12 mouse cellular contexts compared by ENCODE assay signal in genomic region chr13:111990913-111991534, GRCm38 (mm10).
DNase-seq lines count a peak whose midpoint lies in the region; ATAC-seq and TF ChIP-seq lines count a peak whose summit lies in the region.
"Had no signal": no experiment of that assay in that cellular context is flagged by ENCODE, and none has a peak within 500 bp of the region (broad histone marks: within the 10 kb centered on the region; RNA-seq: fewer than 3 reads in every experiment).

No protein-coding gene starts in this region.

- no peak overlapping the region for H3K9ac ChIP-seq in heart, embryonic 16.5 days (ENCODE audit: low read length)
- H3K9ac ChIP-seq in heart, adult 2 months (ENCODE audit: low read depth, low read length) = no peak overlapping the region
- H3K9ac ChIP-seq in forebrain, embryonic 14.5 days (ENCODE audit: low read length) = no peak overlapping the region
- H3K9ac ChIP-seq in midbrain, embryonic 16.5 days (ENCODE audit: low read depth, low read length) = no peak overlapping the region
- no peak overlapping the region for H3K9ac ChIP-seq in liver, postnatal 0 days (replicated peaks)
- H3K9ac ChIP-seq: liver, embryonic 13.5 days had no signal

- no peaks in the 10 kb centered on the region for H3K79me2 ChIP-seq in heart, adult 2 months (replicated peaks; ENCODE audit: control insufficient read depth, insufficient read depth, low read length)

- peak overlapping the region; percentile 3; the same call in 1 of the 2 replicates for H3K4me3 ChIP-seq in heart, embryonic 16.5 days (ENCODE audit: low read length)
- no peak overlapping the region for H3K4me3 ChIP-seq in heart, adult 2 months
- H3K4me3 ChIP-seq in forebrain, embryonic 14.5 days (ENCODE audit: low read depth, low read length) = no peak overlapping the region
- no peak overlapping the region for H3K4me3 ChIP-seq in midbrain, embryonic 16.5 days (ENCODE audit: low read depth, low read length)
- no peak overlapping the region for H3K4me3 ChIP-seq in liver, postnatal 0 days (ENCODE audit: low read depth, low read length)
- H3K4me3 ChIP-seq: liver, embryonic 13.5 days had no signal

- intact Hi-C loops in heart, adult 2 months (cut with DNase I) = no loop called here

- TF ChIP-seq EP300 in heart, adult 2 months (IDR thresholded peaks at IDR 0.05; ENCODE audit: insufficient read depth, low read depth, low read length) = no peak
- no peak for TF ChIP-seq EP300 in liver, postnatal 0 days (IDR thresholded peaks at IDR 0.05; ENCODE audit: low read depth)

- H3K4me2 ChIP-seq in heart, embryonic 16.5 days (ENCODE audit: low read depth, low read length) = peak overlapping the region; percentile 35
- H3K4me2 ChIP-seq in forebrain, embryonic 14.5 days (ENCODE audit: low read length) = peak overlapping the region; percentile 9; the same call in 1 of the 2 replicates
- no peak overlapping the region for H3K4me2 ChIP-seq in midbrain, embryonic 16.5 days (ENCODE audit: low read length)
- H3K4me2 ChIP-seq in liver, postnatal 0 days (ENCODE audit: low read depth, low read length) = no peak overlapping the region
- H3K4me2 ChIP-seq: liver, embryonic 13.5 days had no signal

- no peaks in the 10 kb centered on the region; the same call in 1 of the 2 replicates for H3K27me3 ChIP-seq in heart, embryonic 16.5 days (ENCODE audit: control insufficient read depth, insufficient read depth, low read length)
- no peaks in the 10 kb centered on the region for H3K27me3 ChIP-seq in heart, adult 2 months (ENCODE audit: control insufficient read depth, insufficient read depth, low read length)
- no peaks in the 10 kb centered on the region for H3K27me3 ChIP-seq in forebrain, embryonic 14.5 days (replicated peaks; ENCODE audit: control insufficient read depth, insufficient read depth, low read length)
- H3K27me3 ChIP-seq in midbrain, embryonic 16.5 days (ENCODE audit: control insufficient read depth, insufficient read depth, low read depth, low read length) = no peaks in the 10 kb centered on the region
- H3K27me3 ChIP-seq in liver, postnatal 0 days (ENCODE audit: insufficient read depth, low read length) = no peaks in the 10 kb centered on the region

- 19% methylated on average over 11 of the region's 11 CpGs for WGBS in heart, embryonic 16.5 days
- WGBS in heart, adult 2 months = 40% methylated on average over 11 of the region's 11 CpGs
- 4% methylated on average over 11 of the region's 11 CpGs for WGBS in forebrain, embryonic 14.5 days
- WGBS in midbrain, embryonic 16.5 days = 15% methylated on average over 11 of the region's 11 CpGs
- WGBS in liver, postnatal 0 days (ENCODE audit: insufficient replicate concordance) = 49% methylated on average over 11 of the region's 11 CpGs

- no peaks in the 10 kb centered on the region for H3K36me3 ChIP-seq in heart, embryonic 16.5 days (ENCODE audit: control insufficient read depth, insufficient read depth)
- H3K36me3 ChIP-seq in heart, adult 2 months (ENCODE audit: control insufficient read depth, insufficient read depth, low read length) = no peaks in the 10 kb centered on the region
- H3K36me3 ChIP-seq in forebrain, embryonic 14.5 days (ENCODE audit: control insufficient read depth, insufficient read depth, low read length) = no peaks in the 10 kb centered on the region
- no peaks in the 10 kb centered on the region for H3K36me3 ChIP-seq in midbrain, embryonic 16.5 days (ENCODE audit: control insufficient read depth, insufficient read depth, low read length)
- no peaks in the 10 kb centered on the region for H3K36me3 ChIP-seq in liver, postnatal 0 days (replicated peaks; ENCODE audit: insufficient read depth, low read length)
- H3K36me3 ChIP-seq: liver, embryonic 13.5 days had no signal

- H3K27ac ChIP-seq in heart, embryonic 16.5 days (ENCODE audit: low read length) = no peak overlapping the region
- H3K27ac ChIP-seq in heart, adult 2 months = no peak overlapping the region
- H3K27ac ChIP-seq in forebrain, embryonic 14.5 days (ENCODE audit: low read depth, low read length) = no peak overlapping the region; the same call in 1 of the 2 replicates
- H3K27ac ChIP-seq in midbrain, embryonic 16.5 days (ENCODE audit: low read length) = no peak overlapping the region
- H3K27ac ChIP-seq in liver, postnatal 0 days (ENCODE audit: low read depth) = no peak overlapping the region
- H3K27ac ChIP-seq: liver, embryonic 13.5 days had no signal

- TF ChIP-seq POLR2A in heart, adult 2 months (IDR thresholded peaks at IDR 0.05; ENCODE audit: insufficient read depth, low read depth, low read length) = no peak
- no peak for TF ChIP-seq POLR2A in brain, embryonic 14.5 days (IDR thresholded peaks at IDR 0.05; ENCODE audit: borderline replicate concordance, extremely low read depth, insufficient read depth, insufficient read length, poor library complexity, severe bottlenecking)

- H3K9me3 ChIP-seq in heart, embryonic 16.5 days (replicated peaks; ENCODE audit: control insufficient read depth, low read length) = 0 out of 2 replicates have a peak, but pooled peaks cover 2% of the 10 kb centered on the region
- H3K9me3 ChIP-seq in forebrain, embryonic 14.5 days (replicated peaks; ENCODE audit: control insufficient read depth, low read length) = no peaks in the 10 kb centered on the region
- no peaks in the 10 kb centered on the region for H3K9me3 ChIP-seq in midbrain, embryonic 16.5 days (replicated peaks; ENCODE audit: control insufficient read depth, low read length, poor library complexity, severe bottlenecking)
- H3K9me3 ChIP-seq in liver, postnatal 0 days (ENCODE audit: low read length) = no peaks in the 10 kb centered on the region
- H3K9me3 ChIP-seq: liver, embryonic 13.5 days had no signal

- ATAC-seq in heart, embryonic 16.5 days (replicated peaks; ENCODE audit: extremely low read depth, insufficient read depth, low FRiP score) = no peak
- peak; percentile 80 for ATAC-seq in forebrain, embryonic 14.5 days
- peak; percentile 67 for ATAC-seq in midbrain, embryonic 16.5 days
- ATAC-seq in liver, postnatal 0 days = no peak

- DNase-seq in heart, adult 2 months = no peak
- DNase-seq in brain, embryonic 14.5 days (ENCODE audit: low read depth) = peak; percentile 92
- peak; percentile 79 for DNase-seq in forebrain, embryonic 14.5 days (ENCODE audit: low spot score)
- no peak for DNase-seq in liver, postnatal 0 days
- DNase-seq in ovary, postnatal 14 days (ENCODE audit: low spot score) = no peak
- DNase-seq: cerebellum, adult 9-11 months; gastrocnemius, postnatal 10 days; liver, embryonic 13.5 days; lung, postnatal 4 days; right cerebral cortex, adult 18-20 months had no signal

- TF ChIP-seq CTCF in heart, adult 2 months (IDR thresholded peaks at IDR 0.05) = no peak
- no peak for TF ChIP-seq CTCF in brain, embryonic 14.5 days (IDR thresholded peaks at IDR 0.05; ENCODE audit: borderline replicate concordance, extremely low read depth, insufficient read depth, insufficient read length)
- TF ChIP-seq CTCF in liver, postnatal 0 days (IDR thresholded peaks at IDR 0.05; ENCODE audit: low read depth) = no peak

- H3K4me1 ChIP-seq in heart, embryonic 16.5 days (ENCODE audit: control insufficient read depth, insufficient read depth, low read length) = peaks cover 8% of the 10 kb centered on the region
- no peaks in the 10 kb centered on the region for H3K4me1 ChIP-seq in heart, adult 2 months (ENCODE audit: control insufficient read depth, insufficient read depth, low read length)
- peaks cover 12% of the 10 kb centered on the region for H3K4me1 ChIP-seq in forebrain, embryonic 14.5 days (ENCODE audit: control insufficient read depth, insufficient read depth, low read length)
- H3K4me1 ChIP-seq in midbrain, embryonic 16.5 days (ENCODE audit: control insufficient read depth, insufficient read depth, low read length) = peaks cover 6% of the 10 kb centered on the region
- peaks cover 12% of the 10 kb centered on the region; the same call in 1 of the 2 replicates for H3K4me1 ChIP-seq in liver, postnatal 0 days (ENCODE audit: insufficient read depth)

Comparison
In these comparisons a context has a peak if more than half of its experiments do, and no peak if none do; other contexts are left out.
1. ATAC-seq: peak in forebrain, embryonic 14.5 days (single experiment) and midbrain, embryonic 16.5 days (single experiment); none in heart, embryonic 16.5 days (single experiment) and liver, postnatal 0 days (single experiment).
2. H3K4me2 ChIP-seq: peak in heart, embryonic 16.5 days (single experiment) and forebrain, embryonic 14.5 days (single experiment); none in midbrain, embryonic 16.5 days (single experiment) and liver, postnatal 0 days (single experiment).
3. DNase-seq: peak in brain, embryonic 14.5 days (single experiment) and forebrain, embryonic 14.5 days (single experiment); none in heart, adult 2 months (0 of 2), liver, postnatal 0 days (single experiment) and ovary, postnatal 14 days (single experiment).